Mouse (Mus musculus) MN1 (cell line): Measurements from ENCODE around the gene Errfi1.
A peak's percentile ranks its signal among the peaks of the same experiment; 100 is the strongest.

Source experiments
- DNase-seq: peaks from one replicate; pipeline ENCODE4 v3.0.0-alpha.2; 2016; ENCODE audit warnings: low spot score

The Errfi1 gene

DNA sequence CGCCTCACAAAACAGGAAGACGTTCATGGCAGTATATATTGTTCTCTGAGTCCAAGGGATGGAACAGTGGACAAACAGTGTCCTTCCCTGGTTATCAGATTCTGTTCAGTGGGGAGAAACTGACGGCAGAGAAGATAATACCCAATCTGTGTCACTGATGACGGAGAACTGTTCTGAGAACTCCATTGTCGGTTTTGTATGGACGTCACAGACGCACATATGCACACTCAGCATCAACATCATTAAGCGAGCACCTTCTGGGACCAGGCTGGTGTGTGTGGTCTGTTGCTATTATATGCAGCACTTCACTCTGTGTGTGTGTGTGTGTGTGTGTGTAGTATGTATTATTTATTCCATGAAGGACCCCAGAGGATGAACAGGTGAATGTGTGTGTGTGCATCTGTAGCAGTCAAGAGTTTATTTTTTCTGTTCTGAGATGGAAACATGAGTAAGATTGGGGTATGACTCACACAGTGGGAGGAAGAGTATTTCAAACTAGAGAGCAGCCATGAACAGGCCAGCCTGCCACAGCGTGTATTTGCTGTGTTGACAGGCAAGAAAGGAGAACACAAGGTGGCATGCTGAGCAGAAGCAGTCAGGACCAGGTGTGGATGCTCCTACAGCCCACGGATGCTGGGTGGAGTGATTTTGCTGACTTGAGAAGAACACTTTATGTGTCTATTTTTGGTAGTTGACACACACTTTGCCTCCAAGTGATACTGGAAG, 61.6 kb downstream of the Errfi1 start:
- peak; percentile 70 for DNase-seq

DNA sequence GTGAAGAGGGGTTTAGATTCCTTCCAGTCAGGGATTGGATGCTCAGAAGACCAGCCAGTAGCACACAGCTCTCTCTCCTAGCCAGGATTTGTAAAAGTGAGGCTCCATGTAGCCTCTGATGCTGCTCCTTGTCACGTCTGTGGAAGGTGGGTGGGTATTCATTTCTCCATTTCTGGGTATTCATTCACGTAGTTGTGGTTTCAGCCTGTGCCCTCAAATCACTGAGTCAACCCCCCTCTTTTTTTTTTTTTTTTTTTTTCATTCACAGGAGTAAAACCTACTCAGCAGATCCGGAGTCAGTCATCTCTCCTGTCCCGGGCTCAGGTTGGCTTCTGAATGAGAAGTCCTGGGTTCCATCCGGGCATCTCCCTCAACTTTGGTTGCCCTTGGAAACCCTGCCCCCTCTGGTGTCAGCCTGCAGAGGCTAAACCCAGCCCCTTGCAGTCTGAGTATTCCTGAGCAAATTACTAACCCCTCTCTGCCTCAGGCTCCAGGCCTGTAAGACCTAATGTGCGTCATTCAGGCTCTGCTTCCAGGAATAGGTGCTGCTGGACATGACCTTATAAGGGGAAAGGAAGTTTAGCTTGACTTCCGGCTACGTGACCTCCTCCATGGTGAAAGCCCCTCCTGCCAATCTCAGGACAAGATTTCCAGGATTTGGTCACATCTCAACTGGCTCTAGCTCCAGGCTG, 63.8 kb downstream of the Errfi1 start:
- DNase-seq: no peak
